Mouse (Mus musculus) liver, embryonic 14.5 days (tissue): ENCODE measurements around the gene Atic.

Experiments used
- CTCF ChIP-seq: IDR thresholded peaks from 2 replicates; pipeline ENCODE4 v1.5.1; 2016; ENCODE audit warnings: antibody characterized with exemption, low read depth, control low read depth
- EP300 ChIP-seq: IDR thresholded peaks from 2 replicates; pipeline ENCODE4 v1.6.1; 2016; ENCODE audit warnings: antibody characterized with exemption, low read depth

DNA sequence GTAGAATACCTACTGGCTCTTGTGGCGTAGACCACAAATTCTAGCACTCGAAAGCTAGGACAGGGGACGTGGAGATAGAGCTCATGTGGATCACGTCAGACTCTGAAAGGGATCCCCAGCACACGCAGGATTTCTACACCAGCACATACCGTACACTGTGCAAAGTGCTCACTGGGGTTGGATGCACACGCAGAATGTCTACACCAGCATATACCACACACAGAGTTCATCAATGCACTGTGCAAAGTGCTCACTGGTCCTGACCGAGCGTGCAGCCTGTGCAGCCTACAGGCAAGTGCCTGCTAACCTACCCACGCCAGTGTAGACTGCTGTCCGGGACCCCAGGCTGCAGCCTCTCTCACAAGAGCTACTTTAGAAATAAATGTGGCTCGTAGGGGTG lies 23.5 kb downstream of the Atic start:
- no peak for TF ChIP-seq EP300
- no peak for TF ChIP-seq CTCF
